Mouse (Mus musculus): ENCODE measurements around the gene Sfmbt2. TPM values are rescaled to one million over a fixed set of nuclear protein-coding genes. Genes with fewer than 3 reads are reported as not detected.

The Sfmbt2 gene
- polyA plus RNA-seq, 1 experiment, result 0.19 TPM

GRCm38 (mm10) chr2:10575962-10576740 lies 205.8 kb downstream of the Sfmbt2 start:
- Histone ChIP-seq H3K4me3 (no peak overlapping the region), H3K27me3 (ENCODE audit: control insufficient read depth, insufficient read depth, insufficient read length) (no peaks in the 10 kb centered on the region), H3K36me3 (ENCODE audit: control insufficient read depth, insufficient read depth) (no peaks in the 10 kb centered on the region), H3K79me2 (ENCODE audit: control insufficient read depth, insufficient read depth) (no peaks in the 10 kb centered on the region), H3K4me2 (ENCODE audit: low read depth) (no peak overlapping the region), H3ac (ENCODE audit: control insufficient read depth, insufficient read length) (no peak overlapping the region)
- no peak for TF ChIP-seq TCF3 (IDR thresholded peaks at IDR 0.05; ENCODE audit: insufficient read length, low read depth)
- no peak for TF ChIP-seq E2F4 (IDR thresholded peaks at IDR 0.05; ENCODE audit: insufficient read depth)
- no peak for TF ChIP-seq POLR2A (IDR thresholded peaks at IDR 0.05; ENCODE audit: insufficient read length, low read depth)
- TF ChIP-seq MYOG (IDR thresholded peaks at IDR 0.05; ENCODE audit: control insufficient read depth in 1 of 3, insufficient read depth in 1 of 3, insufficient read length in 2 of 3, low read depth in 2 of 3), result no peak
- TF ChIP-seq POLR2AphosphoS2 (IDR thresholded peaks at IDR 0.05; ENCODE audit: insufficient read length, low read depth), result no peak
- no peak for TF ChIP-seq CEBPB (IDR thresholded peaks at IDR 0.05; ENCODE audit: insufficient read depth, poor library complexity, severe bottlenecking)
- TF ChIP-seq MYOD1 (IDR thresholded peaks at IDR 0.05; ENCODE audit: control insufficient read depth in 1 of 3, insufficient read length in 2 of 3, low read depth in 2 of 3), result no peak
- no peak for TF ChIP-seq REST (IDR thresholded peaks at IDR 0.05; ENCODE audit: insufficient read depth, insufficient read length)
- TF ChIP-seq MAX (IDR thresholded peaks at IDR 0.05; ENCODE audit: low read depth), result no peak
- no peak for TF ChIP-seq SRF (IDR thresholded peaks at IDR 0.05; ENCODE audit: control insufficient read depth, insufficient read length, low read depth)
- TF ChIP-seq USF1 (IDR thresholded peaks at IDR 0.05; ENCODE audit: low read depth), result no peak
- no peak for TF ChIP-seq TCF12 (IDR thresholded peaks at IDR 0.05; ENCODE audit: insufficient read depth, poor library complexity, severe bottlenecking)

GRCm38 (mm10) chr2:10582673-10583072 lies 212.4 kb downstream of the Sfmbt2 start:
- Histone ChIP-seq H3K27me3 (ENCODE audit: control insufficient read depth, insufficient read depth, insufficient read length) (no peaks in the 10 kb centered on the region), H3K79me2 (ENCODE audit: control insufficient read depth, insufficient read depth) (no peaks in the 10 kb centered on the region), H3ac (ENCODE audit: control insufficient read depth, insufficient read length) (no peak overlapping the region), H3K4me2 (ENCODE audit: low read depth) (no peak overlapping the region), H3K36me3 (ENCODE audit: control insufficient read depth, insufficient read depth) (no peaks in the 10 kb centered on the region), H3K4me3 (no peak overlapping the region)
- TF ChIP-seq E2F4 (IDR thresholded peaks at IDR 0.05; ENCODE audit: insufficient read depth), result no peak
- TF ChIP-seq USF1 (IDR thresholded peaks at IDR 0.05; ENCODE audit: low read depth), result no peak
- no peak for TF ChIP-seq REST (IDR thresholded peaks at IDR 0.05; ENCODE audit: insufficient read depth, insufficient read length)
- no peak for TF ChIP-seq MYOD1 (IDR thresholded peaks at IDR 0.05; ENCODE audit: control insufficient read depth in 1 of 3, insufficient read length in 2 of 3, low read depth in 2 of 3)
- TF ChIP-seq MAX (IDR thresholded peaks at IDR 0.05; ENCODE audit: low read depth), result no peak
- TF ChIP-seq TCF12 (IDR thresholded peaks at IDR 0.05; ENCODE audit: insufficient read depth, poor library complexity, severe bottlenecking), result no peak
- no peak for TF ChIP-seq MYOG (IDR thresholded peaks at IDR 0.05; ENCODE audit: control insufficient read depth in 1 of 3, insufficient read depth in 1 of 3, insufficient read length in 2 of 3, low read depth in 2 of 3)

GRCm38 (mm10) chr2:10583103-10583502 lies 212.8 kb downstream of the Sfmbt2 start:
- no peaks in the 10 kb centered on the region for H3K27me3 ChIP-seq (ENCODE audit: control insufficient read depth, insufficient read depth, insufficient read length)
- TF ChIP-seq CEBPB (IDR thresholded peaks at IDR 0.05; ENCODE audit: insufficient read depth, poor library complexity, severe bottlenecking) (no peak), MYOG (IDR thresholded peaks at IDR 0.05; ENCODE audit: control insufficient read depth in 1 of 3, insufficient read depth in 1 of 3, insufficient read length in 2 of 3, low read depth in 2 of 3) (no peak), SRF (IDR thresholded peaks at IDR 0.05; ENCODE audit: control insufficient read depth, insufficient read length, low read depth) (no peak), MAX (IDR thresholded peaks at IDR 0.05; ENCODE audit: low read depth) (no peak), TCF12 (IDR thresholded peaks at IDR 0.05; ENCODE audit: insufficient read depth, poor library complexity, severe bottlenecking) (no peak), POLR2AphosphoS2 (IDR thresholded peaks at IDR 0.05; ENCODE audit: insufficient read length, low read depth) (no peak), POLR2A (IDR thresholded peaks at IDR 0.05; ENCODE audit: insufficient read length, low read depth) (no peak)
- no peaks in the 10 kb centered on the region for H3K36me3 ChIP-seq (ENCODE audit: control insufficient read depth, insufficient read depth)
- H3ac ChIP-seq (ENCODE audit: control insufficient read depth, insufficient read length), result no peak overlapping the region
- no peak overlapping the region for H3K4me2 ChIP-seq (ENCODE audit: low read depth)
- H3K79me2 ChIP-seq (ENCODE audit: control insufficient read depth, insufficient read depth), result no peaks in the 10 kb centered on the region
- no peak overlapping the region for H3K4me3 ChIP-seq

- no peak overlapping the region for H3K4me3 ChIP-seq
- no peaks in the 10 kb centered on the region for H3K27me3 ChIP-seq (ENCODE audit: control insufficient read depth, insufficient read depth, insufficient read length)
- H3ac ChIP-seq (ENCODE audit: control insufficient read depth, insufficient read length), result no peak overlapping the region
- no peak overlapping the region for H3K4me2 ChIP-seq (ENCODE audit: low read depth)
- no peaks in the 10 kb centered on the region for H3K36me3 ChIP-seq (ENCODE audit: control insufficient read depth, insufficient read depth)
- no peak for TF ChIP-seq USF1 (IDR thresholded peaks at IDR 0.05; ENCODE audit: low read depth)
- no peak for TF ChIP-seq POLR2AphosphoS2 (IDR thresholded peaks at IDR 0.05; ENCODE audit: insufficient read length, low read depth)
- no peak for TF ChIP-seq REST (IDR thresholded peaks at IDR 0.05; ENCODE audit: insufficient read depth, insufficient read length)
- no peaks in the 10 kb centered on the region for H3K79me2 ChIP-seq (ENCODE audit: control insufficient read depth, insufficient read depth)
Observed at GRCm38 (mm10) chr2:10591310-10591709, 221.0 kb downstream of the Sfmbt2 start.

GRCm38 (mm10) chr2:10615500-10615899 lies 245.2 kb downstream of the Sfmbt2 start:
- H3K36me3 ChIP-seq (ENCODE audit: control insufficient read depth, insufficient read depth), result no peaks in the 10 kb centered on the region
- H3K4me3 ChIP-seq, result no peak overlapping the region
- H3K79me2 ChIP-seq (ENCODE audit: control insufficient read depth, insufficient read depth), result no peaks in the 10 kb centered on the region
- no peak overlapping the region for H3K4me2 ChIP-seq (ENCODE audit: low read depth)
- H3K27me3 ChIP-seq (ENCODE audit: control insufficient read depth, insufficient read depth, insufficient read length), result no peaks in the 10 kb centered on the region
- H3ac ChIP-seq (ENCODE audit: control insufficient read depth, insufficient read length), result no peak overlapping the region
- TF ChIP-seq MYOD1 (IDR thresholded peaks at IDR 0.05; ENCODE audit: control insufficient read depth in 1 of 3, insufficient read length in 2 of 3, low read depth in 2 of 3) (no peak), REST (IDR thresholded peaks at IDR 0.05; ENCODE audit: insufficient read depth, insufficient read length) (no peak), USF1 (IDR thresholded peaks at IDR 0.05; ENCODE audit: low read depth) (no peak), POLR2A (IDR thresholded peaks at IDR 0.05; ENCODE audit: insufficient read length, low read depth) (no peak), E2F4 (IDR thresholded peaks at IDR 0.05; ENCODE audit: insufficient read depth) (no peak), MYOG (IDR thresholded peaks at IDR 0.05; ENCODE audit: control insufficient read depth in 1 of 3, insufficient read depth in 1 of 3, insufficient read length in 2 of 3, low read depth in 2 of 3) (no peak), MAX (IDR thresholded peaks at IDR 0.05; ENCODE audit: low read depth) (no peak), CEBPB (IDR thresholded peaks at IDR 0.05; ENCODE audit: insufficient read depth, poor library complexity, severe bottlenecking) (no peak), TCF12 (IDR thresholded peaks at IDR 0.05; ENCODE audit: insufficient read depth, poor library complexity, severe bottlenecking) (no peak), SRF (IDR thresholded peaks at IDR 0.05; ENCODE audit: control insufficient read depth, insufficient read length, low read depth) (no peak), POLR2AphosphoS2 (IDR thresholded peaks at IDR 0.05; ENCODE audit: insufficient read length, low read depth) (no peak), TCF3 (IDR thresholded peaks at IDR 0.05; ENCODE audit: insufficient read length, low read depth) (no peak)

Measured in myocyte (in vitro differentiated cells).